Comparison of ENCODE assay signal across 9 mouse cellular contexts in the genomic region with DNA sequence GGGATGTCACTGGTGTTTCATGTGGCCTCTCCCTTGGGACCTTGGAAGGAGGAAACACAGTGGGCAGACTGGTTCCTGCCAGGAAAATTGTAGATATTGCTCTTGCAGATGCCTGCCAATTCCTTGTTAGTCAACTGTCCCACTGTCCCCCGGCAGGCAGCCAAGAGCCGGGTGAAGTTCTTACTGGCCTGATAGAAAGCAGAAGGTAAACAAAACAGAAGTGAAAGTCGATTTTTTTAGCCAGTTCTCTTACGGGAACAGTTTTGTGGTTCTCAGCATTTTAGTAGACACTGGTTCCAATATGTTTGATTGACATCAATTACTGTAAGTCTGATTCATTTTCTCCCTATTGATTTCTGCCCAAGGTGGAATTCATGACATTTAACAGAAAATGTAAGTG. TPM values are rescaled to one million over a fixed set of nuclear protein-coding genes. Genes with fewer than 3 reads are reported as not detected.
A peak's percentile ranks its signal among the peaks of the same experiment; 100 is the strongest.
DNase-seq lines count a peak whose midpoint lies in the region; ATAC-seq lines count a peak whose summit lies in the region.
"Had no signal": no experiment of that assay in that cellular context is flagged by ENCODE, and none has a peak within 500 bp of the region (broad histone marks: within the 10 kb centered on the region; RNA-seq: fewer than 3 reads in every experiment).

No protein-coding gene starts in this region.

- peak; percentile 70 to 78 for DNase-seq in urinary bladder, adult 18-20 months (ENCODE audit: low spot score in 2 of 2)
- DNase-seq in urinary bladder, postnatal 10 days (ENCODE audit: low spot score) = no peak
- peak; percentile 72 for DNase-seq in cerebellum, adult 9-11 months
- peak; percentile 77 for DNase-seq in large intestine, adult 2 months (ENCODE audit: low read depth, low spot score)
- peak; percentile 85 to 93 for DNase-seq in lung, postnatal 4 days
- peak; percentile 84 for DNase-seq in testis, postnatal 14 days (ENCODE audit: low spot score)
- DNase-seq in forebrain, embryonic 11.5 days (ENCODE audit: low spot score) = no peak

- H3K27me3 ChIP-seq in heart, embryonic 14.5 days (ENCODE audit: control insufficient read depth, insufficient read depth, low read length) = no peaks in the 10 kb centered on the region
- no peaks in the 10 kb centered on the region for H3K27me3 ChIP-seq in forebrain, embryonic 11.5 days (ENCODE audit: control insufficient read depth, insufficient read depth, low read length)
- H3K27me3 ChIP-seq: limb, embryonic 13.5 days had no signal

- H3K4me1 ChIP-seq in heart, embryonic 14.5 days (ENCODE audit: control insufficient read depth in 2 of 2, insufficient read depth in 2 of 2, low read length in 2 of 2) = peaks cover 38 to 64% of the 10 kb centered on the region in 2 experiments
- H3K4me1 ChIP-seq in forebrain, embryonic 11.5 days (replicated peaks; ENCODE audit: control insufficient read depth, insufficient read depth, low read length) = no peaks in the 10 kb centered on the region

- H3K9me3 ChIP-seq in heart, embryonic 14.5 days (ENCODE audit: control insufficient read depth, low read length) = no peaks in the 10 kb centered on the region
- no peaks in the 10 kb centered on the region for H3K9me3 ChIP-seq in forebrain, embryonic 11.5 days (ENCODE audit: control insufficient read depth, low read length)
- H3K9me3 ChIP-seq: limb, embryonic 13.5 days had no signal

- 0 out of 2 replicates have a peak, but pooled peaks have one; percentile 5 for ATAC-seq in heart, embryonic 14.5 days (ENCODE audit: insufficient number of reproducible peaks, insufficient read depth, low FRiP score, low read depth)
- no peak for ATAC-seq in forebrain, embryonic 11.5 days (replicated peaks; ENCODE audit: low FRiP score)

- 22% methylated on average over 4 of the region's 4 CpGs for WGBS in heart, embryonic 14.5 days
- 0% methylated on average over 4 of the region's 4 CpGs for WGBS in large intestine, adult 2 months
- WGBS in forebrain, embryonic 11.5 days = 84% methylated on average over 4 of the region's 4 CpGs

- H3K27ac ChIP-seq in heart, embryonic 14.5 days (replicated peaks in 1 of 2; ENCODE audit: control insufficient read depth in 1 of 2, insufficient read depth in 1 of 2, low read depth in 2 of 2, low read length in 2 of 2) = peak overlapping the region; percentile 58 to 80
- no peak overlapping the region for H3K27ac ChIP-seq in forebrain, embryonic 11.5 days (ENCODE audit: low read depth, low read length)
- H3K27ac ChIP-seq: limb, embryonic 13.5 days had no signal

- peak overlapping the region; percentile 44; the same call in 1 of the 2 replicates for H3K9ac ChIP-seq in heart, embryonic 14.5 days (ENCODE audit: low read length)
- H3K9ac ChIP-seq in forebrain, embryonic 11.5 days (ENCODE audit: low read length) = no peak overlapping the region
- H3K9ac ChIP-seq: limb, embryonic 13.5 days had no signal

- H3K4me3 ChIP-seq in heart, embryonic 14.5 days (ENCODE audit: control insufficient read depth in 1 of 2, insufficient read depth in 1 of 2, low read depth in 1 of 2, low read length in 2 of 2) = no peak overlapping the region
- H3K4me3 ChIP-seq in forebrain, embryonic 11.5 days (ENCODE audit: low read depth, low read length) = no peak overlapping the region
- H3K4me3 ChIP-seq: limb, embryonic 13.5 days had no signal

- H3K36me3 ChIP-seq in heart, embryonic 14.5 days (ENCODE audit: control insufficient read depth, insufficient read depth, low read length) = peaks cover 4% of the 10 kb centered on the region
- no peaks in the 10 kb centered on the region for H3K36me3 ChIP-seq in forebrain, embryonic 11.5 days (ENCODE audit: control insufficient read depth, insufficient read depth, low read length)

- peak overlapping the region; percentile 32 for H3K4me2 ChIP-seq in heart, embryonic 14.5 days (ENCODE audit: low read length)
- H3K4me2 ChIP-seq in forebrain, embryonic 11.5 days (ENCODE audit: low read depth, low read length, severe bottlenecking) = no peak overlapping the region
- H3K4me2 ChIP-seq: limb, embryonic 13.5 days had no signal

RNA-seq across cellular contexts. Expression of gene Ptpn1, which starts 27.0 kb away (rescaled TPM):
- 40.7 and 41.5 TPM in 2 replicates for polyA plus RNA-seq in heart, embryonic 14.5 days (2014; fragmentation: Nextera tagmentation; extraction: Ambion mirVana)
- 23.1 and 28.3 TPM in 2 replicates for polyA plus RNA-seq in large intestine, adult 2 months (2012; rRNA removed)
- polyA plus RNA-seq in forebrain, embryonic 11.5 days (2014; fragmentation: Nextera tagmentation; extraction: Ambion mirVana) = 73.0 and 80.0 TPM in 2 replicates

RNA-seq across cellular contexts. Expression of gene Ripor3, which starts 51.6 kb away (rescaled TPM):
- polyA plus RNA-seq in heart, embryonic 14.5 days (2014; fragmentation: Nextera tagmentation; extraction: Ambion mirVana) = 0.81 and 1.00 TPM in 2 replicates
- polyA plus RNA-seq in large intestine, adult 2 months (2012; rRNA removed) = 1.9 and 3.3 TPM in 2 replicates
- polyA plus RNA-seq in forebrain, embryonic 11.5 days (2014; fragmentation: Nextera tagmentation; extraction: Ambion mirVana) = 0.72 and 1.00 TPM in 2 replicates

Comparison
In these comparisons a context has a peak if more than half of its experiments do, and no peak if none do; other contexts are left out.
1. DNase-seq: peak in urinary bladder, adult 18-20 months (2 of 2), cerebellum, adult 9-11 months (single experiment), large intestine, adult 2 months (single experiment), lung, postnatal 4 days (2 of 2) and testis, postnatal 14 days (single experiment); none in urinary bladder, postnatal 10 days (single experiment) and forebrain, embryonic 11.5 days (single experiment).